Mouse (Mus musculus): Measurements from ENCODE around the gene Tcp1.

GRCm38 (mm10) chr17:12891054-12891453 lies 24.4 kb upstream of the Tcp1 start:
- no peak for TF ChIP-seq CTCF (conservative IDR thresholded peaks at IDR 0.05; ENCODE audit: low read length)
- no peak for TF ChIP-seq NANOG (IDR thresholded peaks at IDR 0.05; ENCODE audit: borderline replicate concordance, low read length)

All from E14TG2a.4 (cell line).